Mouse (Mus musculus): ENCODE results near the gene Phactr1.

Phactr1 gene

GRCm38 (mm10) chr13:43008466-43008865 is 328.0 kb downstream of the Phactr1 start:
- ATAC-seq (ENCODE audit: insufficient number of reproducible peaks, low FRiP score, low TSS enrichment) = no peak

GRCm38 (mm10) chr13:43009596-43009995 is 329.2 kb downstream of the Phactr1 start:
- ATAC-seq (ENCODE audit: insufficient number of reproducible peaks, low FRiP score, low TSS enrichment) = no peak

GRCm38 (mm10) chr13:43011516-43011915 is 331.1 kb downstream of the Phactr1 start:
- ATAC-seq (ENCODE audit: insufficient number of reproducible peaks, low FRiP score, low TSS enrichment) = no peak

GRCm38 (mm10) chr13:43013984-43014383 is 333.6 kb downstream of the Phactr1 start:
- ATAC-seq (ENCODE audit: insufficient number of reproducible peaks, low FRiP score, low TSS enrichment) = no peak

- ATAC-seq (ENCODE audit: insufficient number of reproducible peaks, low FRiP score, low TSS enrichment) = no peak
Measured at GRCm38 (mm10) chr13:43015768-43016167, 335.3 kb downstream of the Phactr1 start.

- ATAC-seq (ENCODE audit: insufficient number of reproducible peaks, low FRiP score, low TSS enrichment) = no peak
Measured at GRCm38 (mm10) chr13:43018863-43019262, 338.4 kb downstream of the Phactr1 start.

- ATAC-seq (ENCODE audit: insufficient number of reproducible peaks, low FRiP score, low TSS enrichment) = no peak
Measured at GRCm38 (mm10) chr13:43021031-43021430, 340.6 kb downstream of the Phactr1 start.

- ATAC-seq (ENCODE audit: insufficient number of reproducible peaks, low FRiP score, low TSS enrichment) = no peak
Measured at GRCm38 (mm10) chr13:43023005-43023404, 342.6 kb downstream of the Phactr1 start.

- no peak for ATAC-seq (ENCODE audit: insufficient number of reproducible peaks, low FRiP score, low TSS enrichment)
Measured at GRCm38 (mm10) chr13:43027568-43027967, 347.1 kb downstream of the Phactr1 start.

GRCm38 (mm10) chr13:43030222-43030621 is 349.8 kb downstream of the Phactr1 start:
- no peak for ATAC-seq (ENCODE audit: insufficient number of reproducible peaks, low FRiP score, low TSS enrichment)

- no peak for ATAC-seq (ENCODE audit: insufficient number of reproducible peaks, low FRiP score, low TSS enrichment)
Measured at GRCm38 (mm10) chr13:43032451-43032850, 352.0 kb downstream of the Phactr1 start.

GRCm38 (mm10) chr13:43036510-43036909 is 356.1 kb downstream of the Phactr1 start:
- no peak for ATAC-seq (ENCODE audit: insufficient number of reproducible peaks, low FRiP score, low TSS enrichment)

- ATAC-seq (ENCODE audit: insufficient number of reproducible peaks, low FRiP score, low TSS enrichment) = no peak
Measured at GRCm38 (mm10) chr13:43042766-43043165, 362.3 kb downstream of the Phactr1 start.

GRCm38 (mm10) chr13:43048553-43048952 is 368.1 kb downstream of the Phactr1 start:
- no peak for ATAC-seq (ENCODE audit: insufficient number of reproducible peaks, low FRiP score, low TSS enrichment)

- ATAC-seq (ENCODE audit: insufficient number of reproducible peaks, low FRiP score, low TSS enrichment) = no peak
Measured at GRCm38 (mm10) chr13:43053201-43053600, 372.8 kb downstream of the Phactr1 start.

- no peak for ATAC-seq (ENCODE audit: insufficient number of reproducible peaks, low FRiP score, low TSS enrichment)
Measured at GRCm38 (mm10) chr13:43055136-43055535, 374.7 kb downstream of the Phactr1 start.

- no peak for ATAC-seq (ENCODE audit: insufficient number of reproducible peaks, low FRiP score, low TSS enrichment)
Measured at GRCm38 (mm10) chr13:43057104-43057503, 376.7 kb downstream of the Phactr1 start.

GRCm38 (mm10) chr13:43063355-43063754 is 382.9 kb downstream of the Phactr1 start:
- ATAC-seq (ENCODE audit: insufficient number of reproducible peaks, low FRiP score, low TSS enrichment) = no peak

GRCm38 (mm10) chr13:43068716-43069265 is 388.4 kb downstream of the Phactr1 start:
- no peak for ATAC-seq (ENCODE audit: insufficient number of reproducible peaks, low FRiP score, low TSS enrichment)

GRCm38 (mm10) chr13:43070496-43070895 is 390.1 kb downstream of the Phactr1 start:
- no peak for ATAC-seq (ENCODE audit: insufficient number of reproducible peaks, low FRiP score, low TSS enrichment)

GRCm38 (mm10) chr13:43070971-43071370 is 390.5 kb downstream of the Phactr1 start:
- no peak for ATAC-seq (ENCODE audit: insufficient number of reproducible peaks, low FRiP score, low TSS enrichment)

- ATAC-seq (ENCODE audit: insufficient number of reproducible peaks, low FRiP score, low TSS enrichment) = no peak
Measured at GRCm38 (mm10) chr13:43075456-43075855, 395.0 kb downstream of the Phactr1 start.

GRCm38 (mm10) chr13:43077485-43077884 is 397.1 kb downstream of the Phactr1 start:
- no peak for ATAC-seq (ENCODE audit: insufficient number of reproducible peaks, low FRiP score, low TSS enrichment)
